Mouse (Mus musculus): ENCODE data around the gene Palld.

- TF ChIP-seq POLR2A (IDR thresholded peaks at IDR 0.05; ENCODE audit: low read depth, low read length) (no peak), CTCF (IDR thresholded peaks at IDR 0.05; ENCODE audit: extremely low read depth, insufficient read depth, insufficient read length, insufficient replicate concordance) (no peak)
Measured at GRCm38 (mm10) chr8:61516745-61517501, 385.6 kb downstream of the Palld start.

Data from spleen, adult 2 months (tissue).